Mouse (Mus musculus) spleen, adult 18-20 months (tissue): ENCODE measurements around the gene Atxn7l3b.
"Not testable (repeated sequence)": the region's sequence is repeated elsewhere in the genome, so short reads cannot be mapped to it uniquely, and the experiment has no call there.

Experiments used
- DNase-seq, 2 experiments: peaks; one replicate each; pipeline ENCODE4 v3.0.0; 2022; ENCODE audit warnings: mixed read lengths in 2 of 2

The Atxn7l3b gene

GRCm38 (mm10) chr10:112928452-112929221 is at the start of gene Atxn7l3b:
TSS of gene Atxn7l3b (minus strand) at chr10:112929001.
- DNase-seq = peak; percentile 91 to 96

GRCm38 (mm10) chr10:112977586-112977985 is 48.8 kb upstream of the Atxn7l3b start:
- no peak for DNase-seq

- no peak for DNase-seq
Measured at GRCm38 (mm10) chr10:112973286-112974026, 44.7 kb upstream of the Atxn7l3b start.

GRCm38 (mm10) chr10:112970002-112970589 is 41.3 kb upstream of the Atxn7l3b start:
- DNase-seq = no peak

GRCm38 (mm10) chr10:112967578-112967977 is 38.8 kb upstream of the Atxn7l3b start:
- no peak for DNase-seq

- not testable (repeated sequence) for DNase-seq
Measured at GRCm38 (mm10) chr10:112962216-112962615, 33.4 kb upstream of the Atxn7l3b start.

- DNase-seq = no peak
Measured at GRCm38 (mm10) chr10:112954140-112954539, 25.3 kb upstream of the Atxn7l3b start.

- no peak for DNase-seq
Measured at GRCm38 (mm10) chr10:112948453-112948852, 19.7 kb upstream of the Atxn7l3b start.

- DNase-seq = no peak
Measured at GRCm38 (mm10) chr10:112929222-112929615, 418 bp upstream of the Atxn7l3b start.

- no peak for DNase-seq
Measured at GRCm38 (mm10) chr10:112926961-112927360, 1.8 kb downstream of the Atxn7l3b start.

GRCm38 (mm10) chr10:112926271-112926670 is 2.5 kb downstream of the Atxn7l3b start:
- DNase-seq = no peak

GRCm38 (mm10) chr10:112916575-112917190 is 12.1 kb downstream of the Atxn7l3b start:
- no peak for DNase-seq

- no peak for DNase-seq
Measured at GRCm38 (mm10) chr10:112900243-112900642, 28.6 kb downstream of the Atxn7l3b start.

- DNase-seq = no peak
Measured at GRCm38 (mm10) chr10:112899796-112900195, 29.0 kb downstream of the Atxn7l3b start.

GRCm38 (mm10) chr10:112896636-112897035 is 32.2 kb downstream of the Atxn7l3b start:
- DNase-seq = no peak

GRCm38 (mm10) chr10:112893622-112894252 is 35.1 kb downstream of the Atxn7l3b start:
- DNase-seq = no peak

- DNase-seq = no peak
Measured at GRCm38 (mm10) chr10:112884064-112884463, 44.7 kb downstream of the Atxn7l3b start.

GRCm38 (mm10) chr10:112883688-112884004 is 45.2 kb downstream of the Atxn7l3b start:
- DNase-seq = no peak

GRCm38 (mm10) chr10:112882789-112883687 is 45.8 kb downstream of the Atxn7l3b start:
- DNase-seq = no peak

- no peak for DNase-seq
Measured at GRCm38 (mm10) chr10:112882149-112882548, 46.7 kb downstream of the Atxn7l3b start.

GRCm38 (mm10) chr10:112876655-112877393 is 52.0 kb downstream of the Atxn7l3b start:
- DNase-seq = no peak
